Mouse (Mus musculus): ENCODE data around the gene Vps11.
"Not testable (repeated sequence)": the region's sequence is repeated elsewhere in the genome, so short reads cannot be mapped to it uniquely, and the experiment has no call there.

Vps11 gene

DNA sequence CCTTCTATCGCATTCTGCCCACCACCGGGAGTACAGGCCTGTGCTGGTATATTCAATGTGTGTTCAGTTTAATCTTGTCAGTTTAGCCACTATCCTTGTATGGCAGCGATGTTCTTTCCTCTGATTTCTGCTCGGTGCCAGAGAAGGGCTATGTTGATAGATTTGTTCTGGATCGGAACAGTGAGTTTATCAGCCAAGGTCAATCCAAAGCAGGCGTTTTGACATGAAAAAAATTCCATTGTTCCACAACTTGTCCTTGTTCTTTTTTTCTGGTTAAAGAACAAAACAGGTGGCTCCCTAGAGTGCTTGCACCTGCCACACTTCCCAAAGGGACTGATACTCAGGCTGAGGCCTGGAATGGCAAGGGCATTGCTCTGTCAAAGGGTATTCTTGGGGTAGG, 14.7 kb upstream of the Vps11 start:
- no peak for DNase-seq (ENCODE audit: low read depth, low spot score)

DNA sequence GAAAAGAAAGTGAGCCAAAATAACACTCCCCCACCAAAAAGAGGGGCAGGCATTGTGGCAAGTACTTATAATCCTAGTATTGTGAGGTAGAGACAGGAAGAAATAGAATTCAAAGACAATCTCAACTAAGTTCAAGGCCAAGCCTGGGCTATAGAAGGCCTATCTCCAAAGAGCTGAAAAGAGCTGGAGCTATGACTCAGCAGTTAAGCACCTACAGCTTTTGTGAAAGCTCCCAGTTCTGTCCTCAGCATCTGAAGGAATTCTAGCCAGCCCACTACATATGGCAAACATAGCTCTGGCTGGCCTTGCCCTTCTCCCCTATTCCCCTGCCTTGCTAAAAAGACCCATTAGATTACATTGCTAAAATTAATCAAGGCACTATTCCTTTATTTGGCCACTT, 11.9 kb upstream of the Vps11 start:
- DNase-seq (ENCODE audit: low read depth, low spot score) = no peak

DNA sequence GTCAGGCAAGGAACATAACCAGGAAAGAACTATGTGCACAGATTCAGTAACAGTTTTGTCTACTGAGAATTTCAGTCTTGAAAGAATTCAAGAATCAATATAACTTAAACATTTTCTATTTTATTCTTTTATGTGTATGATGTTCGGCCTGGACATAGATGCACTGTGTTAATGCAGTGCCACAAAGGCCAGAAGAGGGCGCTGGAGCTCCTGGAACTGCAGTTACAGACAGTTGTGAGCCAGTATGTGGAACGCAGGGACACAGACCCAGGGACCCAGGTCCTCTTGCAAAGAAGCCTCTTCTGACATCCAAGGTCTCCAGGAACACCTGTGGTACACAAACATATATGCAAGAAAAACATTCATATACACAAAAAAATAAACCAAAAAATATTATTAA, 3.0 kb upstream of the Vps11 start:
- no peak for DNase-seq (ENCODE audit: low read depth, low spot score)

DNA sequence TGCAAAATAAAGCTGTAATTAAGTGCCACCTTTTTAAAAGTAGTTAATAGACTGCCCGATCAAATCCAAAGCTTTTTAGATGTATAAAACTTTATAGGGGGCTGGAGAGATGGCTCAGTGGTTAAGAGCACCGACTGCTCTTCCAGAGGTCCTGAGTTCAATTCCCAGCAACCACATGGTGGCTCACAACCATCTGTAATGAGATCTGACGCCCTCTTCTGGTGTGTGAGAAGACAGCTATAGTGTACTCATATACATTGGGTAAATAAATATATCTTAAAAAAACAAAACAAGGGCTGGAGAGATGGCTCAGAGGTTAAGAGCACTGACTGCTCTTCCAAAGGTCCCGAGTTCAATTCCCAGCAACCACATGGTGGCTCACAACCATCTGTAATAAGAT, 461 bp upstream of the Vps11 start:
- DNase-seq (ENCODE audit: low read depth, low spot score) = not testable (repeated sequence)

DNA sequence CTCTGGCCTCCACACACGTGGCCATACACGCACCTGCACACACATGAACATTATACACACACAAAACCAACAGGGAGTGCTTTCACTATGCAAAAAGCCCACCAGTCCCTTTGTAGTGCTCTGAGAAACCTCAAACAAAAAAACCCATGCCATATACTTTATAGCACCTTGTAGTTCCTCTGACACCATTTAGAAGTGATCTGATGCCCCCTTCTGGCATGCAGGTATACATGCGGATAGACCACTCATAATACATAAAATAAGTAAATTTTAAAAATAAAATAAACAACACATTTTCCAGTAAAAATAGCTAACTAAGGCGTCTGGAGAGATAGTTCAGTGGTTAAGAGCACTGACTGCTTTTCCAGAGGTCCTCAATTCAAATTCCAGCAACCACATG, 4.3 kb downstream of the Vps11 start:
- no peak for DNase-seq (ENCODE audit: low read depth, low spot score)

DNA sequence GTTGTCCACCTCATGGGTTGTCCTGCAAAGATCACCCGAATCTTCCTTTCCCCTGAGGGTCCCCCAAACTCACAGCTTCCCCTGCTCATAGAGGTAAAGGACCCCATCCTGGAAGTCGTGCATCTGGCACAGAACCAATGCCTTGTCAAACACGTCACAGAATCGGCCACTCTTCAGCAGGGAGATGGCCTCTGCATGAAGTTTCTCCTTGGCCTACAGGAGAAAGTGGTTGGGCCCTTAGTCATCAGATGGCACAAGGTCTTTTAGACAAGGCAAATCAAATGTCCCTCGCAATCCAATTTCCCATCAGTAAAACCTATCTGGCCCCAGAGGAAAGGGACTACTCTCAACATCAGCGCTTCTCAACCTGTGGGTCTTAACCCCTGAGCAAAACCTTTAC, 8.3 kb downstream of the Vps11 start:
- no peak for DNase-seq (ENCODE audit: low read depth, low spot score)

DNA sequence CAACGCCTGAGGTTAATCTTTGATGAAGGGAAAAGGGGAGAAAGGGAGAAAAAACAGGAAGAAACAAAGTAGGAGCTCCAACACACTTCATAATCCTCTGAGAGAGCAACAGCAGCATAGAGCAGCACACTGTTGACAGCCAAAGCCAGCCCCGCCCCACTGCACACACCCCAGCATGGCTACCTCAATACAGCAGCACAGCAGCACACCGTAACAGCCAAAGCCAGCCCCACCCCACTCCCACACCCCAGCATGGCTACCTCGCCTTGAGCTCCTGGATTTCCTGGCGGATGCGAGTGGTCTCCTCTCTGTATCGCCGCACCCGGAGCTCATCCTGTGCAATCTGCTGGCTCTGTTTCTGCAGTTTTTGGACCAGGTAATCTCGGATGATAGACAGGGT, 9.1 kb downstream of the Vps11 start:
- no peak for DNase-seq (ENCODE audit: low read depth, low spot score)

DNA sequence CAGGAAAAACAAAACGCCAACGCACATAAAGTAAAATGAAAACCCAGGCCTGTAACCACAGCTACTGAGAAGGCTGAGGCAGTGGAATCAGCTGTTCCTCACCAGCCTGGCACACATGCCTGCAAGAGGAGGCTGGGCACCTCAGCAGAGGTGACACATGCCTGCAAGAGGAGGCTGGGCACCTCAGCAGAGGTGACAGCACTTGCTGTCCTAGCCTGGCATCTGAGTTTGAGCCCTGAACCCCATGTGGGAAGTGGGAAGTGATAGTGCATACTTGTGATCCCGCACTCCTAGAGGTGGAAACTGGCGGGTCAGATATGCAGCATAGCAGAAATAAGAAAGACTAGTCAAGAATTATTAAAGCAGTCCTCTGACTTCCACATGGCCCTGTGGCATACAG, 10.1 kb downstream of the Vps11 start:
- no peak for DNase-seq (ENCODE audit: low read depth, low spot score)

DNA sequence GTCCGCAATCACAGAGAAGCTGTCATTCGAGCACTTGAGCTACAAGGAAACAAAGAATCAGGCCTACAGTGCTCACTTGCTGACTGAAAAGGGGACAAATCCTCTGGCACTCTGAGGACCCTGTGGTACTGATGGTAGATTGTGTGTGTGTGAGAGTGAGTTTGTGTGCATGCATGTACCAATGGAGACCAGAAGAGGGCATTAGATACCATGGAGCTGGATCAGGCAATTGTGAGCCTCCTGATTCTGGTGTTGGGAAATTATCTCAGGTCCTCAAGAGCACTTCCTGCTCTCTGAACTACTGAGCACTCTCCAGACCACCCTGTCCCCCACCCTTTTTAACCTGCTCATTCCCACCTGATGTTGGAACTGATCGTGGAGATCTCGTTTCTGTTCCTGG, 12.9 kb downstream of the Vps11 start:
- no peak for DNase-seq (ENCODE audit: low read depth, low spot score)

DNA sequence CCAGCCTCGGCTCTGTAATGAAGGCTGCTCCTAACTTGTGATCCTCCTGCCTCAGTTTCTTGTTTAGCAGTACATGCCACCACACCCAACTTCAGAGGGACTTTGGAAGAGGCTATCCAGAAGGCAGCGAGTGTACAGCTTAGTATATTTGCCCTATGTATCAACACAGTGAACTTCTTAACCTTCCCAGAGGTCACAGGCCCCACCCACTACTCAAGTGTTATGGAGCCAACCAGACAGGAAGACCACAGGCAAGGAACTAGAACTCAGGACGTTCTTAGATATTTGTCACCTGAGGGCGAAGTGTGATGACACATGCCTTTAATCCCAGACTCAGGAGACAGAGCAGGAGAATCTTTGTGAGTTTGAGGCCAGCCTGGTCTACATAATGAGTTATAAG, 13.8 kb downstream of the Vps11 start:
- no peak for DNase-seq (ENCODE audit: low read depth, low spot score)

DNA sequence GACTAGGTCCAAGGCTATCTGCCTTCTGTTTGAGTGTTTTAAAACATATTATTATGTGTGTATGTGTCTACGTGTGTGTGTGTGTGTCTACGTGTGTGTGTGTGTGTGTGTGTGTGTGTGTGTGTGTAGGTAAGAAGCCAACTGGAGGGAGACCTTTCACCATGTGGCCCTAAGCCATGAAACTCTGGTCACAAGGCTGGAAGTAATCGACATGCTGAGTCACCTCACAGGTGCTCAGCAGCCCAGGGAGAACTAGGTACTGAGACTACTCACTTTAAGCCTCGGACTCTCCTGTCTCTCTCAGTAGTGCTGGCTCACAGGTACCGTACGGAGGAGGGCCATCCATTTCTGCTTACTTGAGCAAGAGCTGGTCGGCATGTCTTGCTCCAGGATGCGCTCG, 14.3 kb downstream of the Vps11 start:
- no peak for DNase-seq (ENCODE audit: low read depth, low spot score)

DNA sequence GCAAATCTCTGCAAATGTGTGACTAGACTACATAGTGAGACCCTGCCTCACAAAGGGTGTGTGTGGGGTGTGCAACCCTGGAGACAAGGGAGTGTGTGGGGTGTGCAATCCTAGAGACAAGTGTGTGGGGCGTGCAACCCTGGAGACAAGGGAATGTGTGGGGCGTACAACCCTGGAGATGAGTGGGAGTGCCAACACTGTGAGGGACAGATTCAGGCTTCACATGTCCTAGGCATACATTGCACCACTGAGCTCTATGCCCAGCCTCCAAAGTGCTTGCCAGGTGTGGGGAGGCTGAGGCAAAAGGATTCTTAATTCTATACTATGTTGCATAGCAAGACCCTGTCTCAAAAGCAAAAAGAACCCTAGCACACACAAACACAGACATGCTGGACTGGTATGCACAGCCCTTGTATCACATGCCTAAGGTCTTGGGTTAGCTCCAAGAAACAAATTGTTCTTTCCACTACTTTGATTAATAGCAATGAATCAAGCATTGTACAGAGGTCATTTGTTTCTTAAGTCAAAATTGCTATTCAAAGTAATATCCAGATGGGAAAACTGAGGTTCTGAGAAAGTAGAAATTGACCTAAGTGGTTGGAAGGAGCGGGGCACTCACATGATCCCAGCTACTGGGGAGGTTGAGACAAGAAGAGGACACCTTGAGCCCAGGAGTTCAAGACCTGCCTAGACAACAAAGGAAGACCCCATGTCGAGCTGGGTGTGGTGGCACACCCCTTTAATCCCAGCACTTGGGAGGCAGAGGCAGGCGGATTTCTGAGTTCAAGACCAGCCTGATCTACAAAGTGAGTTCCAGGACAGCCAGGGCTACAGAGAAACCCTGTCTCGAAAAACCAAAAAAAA, 15.7 kb downstream of the Vps11 start:
- no peak for DNase-seq (ENCODE audit: low read depth, low spot score)

DNA sequence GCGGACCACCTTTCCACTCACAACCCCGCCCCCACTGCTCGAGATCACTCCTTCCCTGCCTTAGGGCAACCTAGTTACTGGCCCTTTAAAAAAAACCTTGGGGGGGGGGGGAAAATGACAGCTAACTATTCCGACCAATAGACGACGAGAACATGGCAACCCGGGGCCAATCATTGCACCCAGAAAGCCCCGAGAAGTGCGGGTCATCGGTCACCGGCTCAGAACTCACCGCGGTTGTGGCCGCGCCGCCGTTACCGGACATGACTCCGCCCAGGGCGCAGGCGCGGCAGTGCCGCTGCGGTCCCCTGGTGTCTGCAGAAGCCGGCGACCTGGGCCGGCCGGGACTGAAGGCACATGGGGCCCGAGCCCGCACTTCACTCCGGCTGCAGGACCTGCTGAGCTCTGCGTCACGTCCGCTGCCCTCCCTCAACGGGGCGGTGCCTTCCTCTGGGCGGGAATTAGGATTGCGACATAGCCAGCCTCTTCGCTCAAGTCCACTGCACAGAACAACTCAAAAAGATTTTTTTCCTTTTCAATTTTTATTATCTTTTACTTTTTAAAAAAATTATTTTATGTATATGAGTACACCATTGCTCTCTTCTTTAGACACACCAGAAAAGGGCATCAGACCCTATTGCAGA, 17.6 kb downstream of the Vps11 start, which contains the start of gene Hmbs:
Gene Hmbs, minus strand, starts transcription at position 448 of the 641 bp plus-strand sequence.
- peak; percentile 93 for DNase-seq (ENCODE audit: low read depth, low spot score)

DNA sequence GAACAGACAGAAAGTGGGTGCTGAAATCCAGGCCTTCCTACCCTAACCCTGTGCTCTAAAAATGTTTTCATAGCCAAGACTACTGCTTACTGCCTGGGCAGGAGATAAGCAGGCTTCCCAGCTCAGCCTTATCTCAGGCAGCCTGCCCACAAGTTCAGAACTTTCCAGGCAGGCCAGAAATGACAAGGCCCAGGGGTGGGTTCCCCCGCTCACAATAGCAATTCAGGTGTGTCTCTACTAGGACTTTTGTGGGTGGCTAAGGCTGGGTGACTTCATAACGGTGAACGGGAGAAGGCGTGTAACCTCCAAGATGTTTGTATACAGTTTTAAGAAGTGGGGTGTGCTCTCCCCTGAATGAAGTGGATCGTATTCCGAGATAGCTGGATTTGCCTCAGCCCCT, 18.2 kb downstream of the Vps11 start:
- no peak for DNase-seq (ENCODE audit: low read depth, low spot score)

DNA sequence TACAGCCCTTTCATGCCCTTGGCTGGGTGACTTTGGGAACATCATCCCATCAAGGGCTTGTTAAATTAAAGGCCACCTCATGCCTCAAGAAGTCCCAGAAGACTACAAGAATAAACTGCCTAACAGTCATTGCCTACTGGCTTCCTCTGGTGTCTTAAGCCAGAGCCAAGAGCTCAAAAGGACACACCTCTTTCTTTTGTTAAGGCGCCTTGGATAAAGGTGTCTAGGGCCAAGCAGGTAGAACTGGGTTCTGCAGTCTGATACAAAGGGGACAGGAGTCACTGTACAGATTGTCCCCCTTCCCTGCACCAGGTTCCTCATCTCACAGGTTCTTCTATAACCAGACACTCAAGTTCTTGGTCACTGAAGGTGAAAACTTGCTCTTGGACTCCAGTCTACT, 18.9 kb downstream of the Vps11 start:
- no peak for DNase-seq (ENCODE audit: low read depth, low spot score)

DNA sequence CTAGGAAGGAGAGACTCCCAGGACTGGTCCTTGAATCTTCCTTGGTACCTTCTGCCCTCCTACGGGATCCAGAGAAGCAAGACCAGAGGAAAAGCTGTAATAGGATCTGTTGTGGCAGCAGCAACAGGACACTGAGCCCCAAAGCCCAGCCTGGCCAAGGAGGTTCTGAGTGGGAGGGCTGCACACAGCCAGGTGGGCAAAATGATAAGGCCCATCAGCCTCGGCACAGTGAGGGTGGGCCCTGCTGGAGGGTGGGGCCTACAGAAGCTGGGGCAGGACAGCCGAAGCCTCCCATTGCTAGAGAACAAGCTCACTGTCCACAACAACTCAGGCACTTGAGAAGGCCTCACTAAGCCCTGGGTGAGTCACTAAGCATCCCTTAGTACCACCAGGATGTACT, 19.3 kb downstream of the Vps11 start:
- DNase-seq (ENCODE audit: low read depth, low spot score) = no peak

DNA sequence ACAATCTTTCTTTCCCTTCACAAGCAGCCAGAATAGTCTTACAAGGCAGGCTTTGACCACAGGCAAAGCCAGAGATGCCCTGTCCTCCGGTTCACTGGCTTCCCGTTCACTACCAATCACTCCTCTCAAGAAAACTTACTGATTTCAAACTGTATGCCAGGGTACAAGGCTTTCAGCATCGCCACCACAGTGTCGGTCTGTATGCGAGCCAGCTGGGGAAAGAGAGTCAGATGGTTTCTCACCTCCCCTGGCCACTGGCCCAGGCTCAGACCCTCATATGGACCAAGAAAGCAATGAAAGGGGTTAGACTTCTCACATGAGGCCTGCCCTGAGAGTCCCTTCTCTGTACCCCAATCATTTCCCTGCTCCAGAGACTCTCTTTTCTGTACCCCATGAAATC, 20.0 kb downstream of the Vps11 start:
- DNase-seq (ENCODE audit: low read depth, low spot score) = no peak

DNA sequence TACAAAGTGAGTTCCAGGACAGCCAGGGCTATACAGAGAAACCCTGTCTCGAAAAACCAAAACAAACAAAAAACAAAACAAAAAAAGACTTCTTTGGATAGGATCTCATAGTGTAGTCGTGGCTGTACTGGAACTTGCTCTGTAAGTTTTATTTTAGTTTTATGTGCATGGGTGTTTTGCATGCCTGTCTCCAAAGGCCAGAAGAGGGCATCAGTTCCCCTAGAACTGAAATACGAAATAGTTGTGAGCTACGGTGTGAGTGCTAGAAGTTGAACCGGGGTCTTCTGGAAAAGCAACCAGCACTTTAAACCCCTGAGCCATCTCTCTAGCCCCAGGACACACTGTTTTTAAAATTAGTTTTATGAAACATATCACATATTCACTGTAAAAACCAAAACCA, 22.9 kb downstream of the Vps11 start:
- no peak for DNase-seq (ENCODE audit: low read depth, low spot score)

DNA sequence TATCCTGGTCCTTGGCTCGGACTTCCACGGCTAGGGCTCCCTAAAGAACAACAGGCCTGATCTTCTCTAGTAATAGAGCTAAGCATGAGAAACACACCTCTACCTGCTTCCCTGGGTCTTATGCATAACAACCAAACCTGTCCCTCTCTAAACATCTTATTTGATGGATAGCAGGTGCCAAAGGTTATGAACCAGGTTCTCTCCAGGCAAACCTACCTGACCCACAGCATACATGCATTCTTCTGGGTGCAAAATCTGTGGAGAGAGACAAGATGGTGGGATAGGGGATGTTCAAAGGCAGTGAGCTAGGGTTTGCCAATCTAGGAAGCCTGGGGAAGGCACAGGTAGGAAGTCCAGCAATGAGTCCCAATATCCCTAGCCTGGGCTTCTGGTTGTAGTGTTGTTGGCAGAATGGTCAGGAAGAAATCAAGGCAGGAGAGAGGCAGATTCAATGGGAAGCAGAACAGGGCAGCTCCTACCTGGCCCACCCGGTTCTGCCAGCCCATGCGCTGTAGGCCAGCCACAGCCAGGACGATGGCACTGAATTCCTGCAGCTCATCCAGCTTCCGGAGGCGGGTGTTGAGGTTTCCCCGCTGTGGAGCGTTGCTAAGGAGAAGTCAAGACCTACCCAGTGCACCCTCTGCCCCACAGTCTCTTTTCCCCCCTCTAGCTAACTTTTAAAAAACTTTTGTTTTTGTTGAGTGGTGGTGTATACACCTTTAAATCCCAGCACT, 23.9 kb downstream of the Vps11 start:
- DNase-seq (ENCODE audit: low read depth, low spot score) = no peak

DNA sequence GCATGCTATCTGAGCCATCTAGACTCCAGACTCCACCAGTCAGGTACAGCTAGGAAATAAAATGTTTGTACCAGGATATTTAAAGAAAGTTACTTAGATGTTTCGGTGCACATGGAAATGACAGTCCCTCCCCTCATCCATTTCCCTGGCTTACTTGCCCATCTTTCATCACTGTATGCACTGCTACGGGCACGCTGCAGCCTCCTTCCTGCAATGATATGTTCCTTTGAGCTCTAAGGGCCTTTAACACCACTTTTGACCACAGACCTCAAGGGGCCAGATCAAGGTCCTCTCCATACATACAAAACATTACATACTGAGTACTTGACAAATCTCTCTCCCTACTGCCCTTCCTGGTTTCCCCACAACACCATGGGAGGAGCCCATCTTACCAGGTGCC, 24.5 kb downstream of the Vps11 start:
- DNase-seq (ENCODE audit: low read depth, low spot score) = no peak

DNA sequence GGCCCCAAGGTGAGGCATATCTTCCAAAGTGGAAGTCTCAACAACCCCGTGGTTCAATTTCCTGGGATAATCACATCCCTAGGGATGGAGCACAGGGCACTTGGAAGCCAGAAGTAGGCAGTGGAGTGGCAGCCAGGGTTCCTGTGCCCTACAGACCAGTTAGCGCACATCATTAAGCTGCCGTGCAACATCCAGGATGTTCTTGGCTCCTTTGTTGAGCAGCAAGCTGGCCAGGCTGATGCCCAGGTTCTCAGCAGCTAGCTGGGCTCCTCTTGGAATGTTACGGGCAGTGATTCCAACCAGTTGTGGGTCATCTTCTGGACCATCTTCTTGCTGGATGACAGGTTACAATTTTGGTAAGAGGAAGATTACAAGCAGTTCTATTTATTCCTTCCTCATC, 25.0 kb downstream of the Vps11 start:
- not testable (repeated sequence) for DNase-seq (ENCODE audit: low read depth, low spot score)

DNA sequence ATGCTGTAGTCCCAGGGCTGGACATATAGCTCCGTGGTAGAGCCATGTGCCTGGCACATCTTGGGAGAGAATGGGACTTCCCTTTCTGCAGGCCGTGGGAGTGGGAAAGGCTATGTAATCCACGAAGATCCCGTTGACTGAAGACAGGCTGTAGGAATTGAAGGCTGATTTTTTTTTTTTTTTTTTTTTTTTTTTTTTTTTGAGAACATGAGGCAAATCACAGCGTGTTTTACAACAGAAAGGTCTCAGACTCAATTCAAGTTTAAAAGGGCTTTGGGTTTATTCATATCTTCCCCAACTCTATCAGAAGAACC, 25.4 kb downstream of the Vps11 start:
- no peak for DNase-seq (ENCODE audit: low read depth, low spot score)
